Mouse (Mus musculus): Measurements from ENCODE around the gene AC131692.1.

DNA sequence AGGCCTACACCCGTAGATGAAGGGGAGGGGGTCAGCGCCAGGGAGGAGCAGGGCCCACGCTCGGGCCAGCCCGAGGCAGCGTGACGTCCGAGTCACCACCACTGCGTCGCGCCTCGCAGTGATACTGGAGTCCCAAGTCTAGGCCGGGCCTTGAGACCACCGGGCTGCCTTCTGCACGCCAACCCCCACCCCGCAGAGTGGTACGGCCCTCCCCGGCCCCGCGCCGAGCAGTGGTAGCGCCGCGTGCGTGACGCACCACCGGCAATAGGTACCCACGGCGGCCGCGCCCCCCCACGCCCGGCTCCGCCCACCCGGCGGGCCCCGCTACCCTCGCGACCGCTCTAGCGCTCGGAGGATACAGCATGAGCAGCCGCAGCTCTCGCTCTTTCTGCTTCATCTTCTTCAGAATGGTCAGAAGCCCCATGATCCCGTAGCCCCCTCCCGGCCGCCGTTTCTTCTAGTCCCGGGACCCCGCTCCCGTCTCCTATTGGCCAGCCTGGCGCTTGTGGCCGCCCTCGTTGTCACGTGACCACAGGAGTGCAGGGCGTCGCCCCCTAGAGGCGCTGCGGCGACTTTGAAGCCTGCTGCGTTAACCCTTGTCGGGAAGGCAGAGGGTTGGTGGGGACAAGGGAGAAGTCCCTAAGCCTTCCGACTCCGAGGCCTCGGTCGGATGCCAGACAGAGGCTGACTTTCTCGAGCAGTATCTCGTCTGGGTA is 46.6 kb downstream of the AC131692.1 start, which contains the start of gene Batf2:
- TF ChIP-seq CTCF (IDR thresholded peaks at IDR 0.05; ENCODE audit: low read depth, low read length) (peak; percentile 69), POLR2A (IDR thresholded peaks at IDR 0.05; ENCODE audit: insufficient read depth, low read length) (no peak)

All from ES-Bruce4 (cell line).